Mouse (Mus musculus): ENCODE data around the gene Fgd6.

- TF ChIP-seq CTCF (IDR thresholded peaks at IDR 0.05; ENCODE audit: extremely low read depth, insufficient read depth, insufficient read length, insufficient replicate concordance) (no peak), POLR2A (IDR thresholded peaks at IDR 0.05; ENCODE audit: low read depth, low read length) (no peak)
Observed at GRCm38 (mm10) chr10:94097081-94097845, 61.5 kb downstream of the Fgd6 start.

Measured in spleen, adult 2 months (tissue).